Mouse (Mus musculus): ENCODE measurements around the gene Selenon. TPM values are rescaled to one million over a fixed set of nuclear protein-coding genes. Genes with fewer than 3 reads are reported as not detected.

Gene Selenon
- 1.2 TPM for polyA plus RNA-seq (2014; fragmentation: Illumina TruSeq; extraction: RNeasy Lipid Tissue Mini Kit (QIAGEN cat#74804); ENCODE audit: low read depth, low replicate concordance)

GRCm38 (mm10) chr4:134551494-134552316 is at the start of gene Selenon:
Gene Selenon (minus strand): TSS chr4:134552166.

DNA sequence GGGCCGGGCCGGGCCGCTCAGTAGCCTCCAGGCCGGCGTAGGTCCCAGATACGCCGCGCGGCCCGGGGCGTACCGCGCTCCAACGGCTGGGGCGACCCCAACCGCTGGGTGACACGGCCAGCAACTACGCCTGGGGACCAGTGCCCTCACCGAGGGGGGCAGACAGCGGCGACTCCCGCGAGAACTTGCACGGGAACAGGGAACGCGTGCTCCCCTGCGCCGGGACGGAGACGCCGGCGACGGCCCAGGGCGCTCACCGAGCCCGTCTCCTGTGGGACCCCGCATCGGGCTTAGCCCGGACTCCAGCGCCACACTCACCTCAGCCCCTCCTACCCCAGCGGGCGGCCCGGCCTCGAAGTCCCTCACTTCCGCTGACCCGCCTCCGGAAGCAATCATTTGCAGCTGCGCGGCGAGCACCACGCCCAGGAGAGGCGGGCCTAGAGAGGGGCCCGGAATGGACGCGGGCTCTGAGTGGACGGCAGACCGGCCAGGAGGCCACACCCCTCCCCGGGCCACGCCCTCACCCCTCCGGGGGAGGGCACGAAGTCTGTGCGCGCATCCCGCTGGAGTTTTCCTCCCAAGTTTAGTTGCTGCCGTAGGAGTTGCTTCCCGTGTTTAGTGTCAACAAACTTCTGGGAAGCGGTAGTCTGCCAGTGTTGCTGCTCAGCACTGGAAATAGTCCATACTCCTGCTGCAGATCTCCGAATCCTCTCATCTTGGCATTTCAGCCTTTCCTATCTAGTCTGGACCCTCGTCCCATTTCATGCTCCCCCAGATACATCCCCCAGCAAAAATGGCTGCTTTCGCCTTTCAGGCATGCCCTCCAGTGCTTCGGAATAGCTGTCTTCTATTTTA is 16.8 kb downstream of the Selenon start, which contains the start of gene Mtfr1l:
Gene Mtfr1l (minus strand): TSS at position 456 of the 855 bp plus-strand sequence.

DNA sequence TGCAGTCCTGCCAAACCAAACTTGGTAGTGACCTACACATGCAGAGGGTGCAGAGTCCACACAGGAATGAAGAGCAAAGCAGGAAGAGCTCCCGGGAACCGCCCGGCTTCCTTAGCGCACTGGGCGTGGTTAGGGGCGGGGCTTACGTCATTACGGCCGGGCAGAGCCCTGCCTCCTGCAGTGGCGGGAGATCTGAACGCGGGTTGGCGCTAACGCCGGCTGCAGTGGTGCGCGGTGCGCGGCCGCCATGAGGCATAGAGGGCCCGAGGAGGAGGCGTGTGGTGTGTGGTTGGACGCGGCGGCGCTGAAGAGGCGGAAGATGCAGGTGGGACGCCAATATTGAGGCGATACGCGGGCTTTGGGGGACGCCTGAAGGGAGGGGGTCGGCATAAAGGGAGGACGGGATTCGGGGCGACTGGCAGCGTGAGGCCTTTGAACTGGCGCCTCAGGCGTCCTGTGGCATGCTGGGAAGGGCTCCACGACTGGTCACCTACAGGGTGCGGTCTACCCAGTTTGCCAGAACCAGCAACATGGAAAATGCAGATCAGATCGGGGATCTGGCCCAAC is 41.0 kb downstream of the Selenon start, which contains the start of gene Aunip:
Gene Aunip (plus strand): TSS at position 155 of the 567 bp plus-strand sequence.

DNA sequence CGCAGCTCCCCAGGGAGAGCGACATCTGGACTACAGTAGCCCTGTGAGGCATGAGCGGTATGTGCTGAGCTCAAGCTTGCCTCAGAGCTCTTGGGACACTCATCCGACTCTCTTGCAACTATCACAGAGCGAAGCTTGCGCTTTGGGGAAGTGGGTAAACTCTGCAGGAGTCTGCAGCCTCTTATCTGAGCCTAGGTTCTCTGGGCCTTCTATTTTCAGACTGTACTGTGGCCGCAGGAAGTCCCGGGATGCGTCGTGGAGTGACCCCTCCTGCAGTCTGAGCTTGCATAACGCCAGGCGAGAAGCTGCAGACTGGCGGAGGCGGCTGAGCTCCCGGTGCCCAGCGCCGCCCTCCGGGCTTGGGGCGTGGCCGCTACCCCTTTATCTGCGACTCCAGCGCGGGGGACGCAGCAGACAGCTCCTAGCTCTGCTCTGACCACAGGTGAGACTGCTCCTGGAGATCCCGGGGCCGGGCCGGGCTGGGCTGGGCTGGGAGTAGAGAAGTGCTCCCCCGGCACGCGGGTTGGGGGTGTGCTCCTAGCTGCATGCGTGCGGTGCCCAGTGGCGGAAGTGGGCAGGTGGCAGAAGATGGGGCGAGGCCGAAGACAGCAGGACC is 55.3 kb downstream of the Selenon start, which contains the start of gene Paqr7:
Gene Paqr7 (plus strand): TSS at position 103 of the 616 bp plus-strand sequence.

Other genes starting within 250 kb of the Selenon start
- not detected for gene Trim63, start 237.0 kb downstream of the Selenon start, polyA plus RNA-seq (2014; fragmentation: Illumina TruSeq; extraction: RNeasy Lipid Tissue Mini Kit (QIAGEN cat#74804); ENCODE audit: low read depth, low replicate concordance)
- gene Slc30a2, start 209.0 kb downstream of the Selenon start, polyA plus RNA-seq (2014; fragmentation: Illumina TruSeq; extraction: RNeasy Lipid Tissue Mini Kit (QIAGEN cat#74804); ENCODE audit: low read depth, low replicate concordance): 0.13 TPM
- 0.09 TPM for gene Extl1, start 168.3 kb downstream of the Selenon start, polyA plus RNA-seq (2014; fragmentation: Illumina TruSeq; extraction: RNeasy Lipid Tissue Mini Kit (QIAGEN cat#74804); ENCODE audit: low read depth, low replicate concordance)
- gene Pafah2, start 155.8 kb downstream of the Selenon start, polyA plus RNA-seq (2014; fragmentation: Illumina TruSeq; extraction: RNeasy Lipid Tissue Mini Kit (QIAGEN cat#74804); ENCODE audit: low read depth, low replicate concordance): 22.4 TPM
- gene Stmn1, start 83.8 kb downstream of the Selenon start, polyA plus RNA-seq (2014; fragmentation: Illumina TruSeq; extraction: RNeasy Lipid Tissue Mini Kit (QIAGEN cat#74804); ENCODE audit: low read depth, low replicate concordance): 90.8 TPM
- gene Paqr7, start 55.5 kb downstream of the Selenon start, polyA plus RNA-seq (2014; fragmentation: Illumina TruSeq; extraction: RNeasy Lipid Tissue Mini Kit (QIAGEN cat#74804); ENCODE audit: low read depth, low replicate concordance): 1.5 TPM
- 0.95 TPM for gene Aunip, start 41.2 kb downstream of the Selenon start, polyA plus RNA-seq (2014; fragmentation: Illumina TruSeq; extraction: RNeasy Lipid Tissue Mini Kit (QIAGEN cat#74804); ENCODE audit: low read depth, low replicate concordance)
- gene Mtfr1l, start 16.8 kb downstream of the Selenon start, polyA plus RNA-seq (2014; fragmentation: Illumina TruSeq; extraction: RNeasy Lipid Tissue Mini Kit (QIAGEN cat#74804); ENCODE audit: low read depth, low replicate concordance): 29.6 TPM
- 1.7 TPM for gene Man1c1, start 152.1 kb upstream of the Selenon start, polyA plus RNA-seq (2014; fragmentation: Illumina TruSeq; extraction: RNeasy Lipid Tissue Mini Kit (QIAGEN cat#74804); ENCODE audit: low read depth, low replicate concordance)
- 0.88 TPM for gene Ldlrap1, start 215.9 kb upstream of the Selenon start, polyA plus RNA-seq (2014; fragmentation: Illumina TruSeq; extraction: RNeasy Lipid Tissue Mini Kit (QIAGEN cat#74804); ENCODE audit: low read depth, low replicate concordance)